Mouse (Mus musculus) Patski (cell line): ENCODE data around the gene Vmp1. TPM values are rescaled to one million over a fixed set of nuclear protein-coding genes. Genes with fewer than 3 reads are reported as not detected.

Experiments
- ATAC-seq: fragments of 100-300 bp; one replicate; pipeline ENCODE4 v1.8.0; 2021
- CTCF ChIA-PET: fragments of 350-600 bp; sonication (Branson Sonifier 250); formaldehyde crosslinking; loops from one replicate; lab custom pipeline; 2022; ENCODE audit warnings: inconsistent platforms; lab: Charles Lee
- POLR2A ChIA-PET: fragments of 350-600 bp; sonication (Branson Sonifier 250); formaldehyde crosslinking; loops from one replicate; lab custom pipeline; 2022; ENCODE audit warnings: antibody characterized with exemption, inconsistent platforms; lab: Charles Lee
- DNase-seq: peaks from one replicate; pipeline ENCODE4 v3.0.0-alpha.2; 2011; ENCODE audit warnings: low read depth, low spot score
- H3K27me3 ChIP-seq: fragments of 371-371 bp; one replicate; pipeline ENCODE4 v1.5.1; 2021
- CTCF ChIP-seq: fragments of 100-300 bp; IDR thresholded peaks from one replicate; pipeline ENCODE4 v1.5.1; 2021
- in situ Hi-C: fragments of 300-500 bp; cut with MboI; formaldehyde crosslinking; loops from 3 replicates; pipeline ENCODE4 v1.11.1; 2018; ENCODE audit warnings: low pct_unique_long_range_greater_than_20kb, mixed read lengths
- polyA plus RNA-seq: library from polyadenylated mRNA; unstranded; gene quantifications from one replicate; pipeline ENCODE4 v1.2.3, GENCODE M21; 2021

Vmp1 gene
- polyA plus RNA-seq, 1 experiment from 2014 or later = 443 TPM

- in situ Hi-C loops = no loop called here
- no peak for TF ChIP-seq CTCF
- ATAC-seq (no peak), DNase-seq (no peak)
- ChIA-PET CTCF (interaction anchor here (1.9 to 6.9 kb wide), 2 partner anchors 14 to 81 kb away, joined by 5 to 135 read pairs; no protein-coding TSS in a partner anchor), POLR2A (interaction anchor here (0.6 to 11.0 kb wide), 5 partner anchors 12 to 81 kb away, joined by 3 to 146 read pairs (median 5); no protein-coding TSS in a partner anchor)
- no peaks in the 10 kb centered on the region for H3K27me3 ChIP-seq
These were observed 111.8 kb downstream of the Vmp1 start for GRCm38 (mm10) chr11:86571871-86572270.

DNA sequence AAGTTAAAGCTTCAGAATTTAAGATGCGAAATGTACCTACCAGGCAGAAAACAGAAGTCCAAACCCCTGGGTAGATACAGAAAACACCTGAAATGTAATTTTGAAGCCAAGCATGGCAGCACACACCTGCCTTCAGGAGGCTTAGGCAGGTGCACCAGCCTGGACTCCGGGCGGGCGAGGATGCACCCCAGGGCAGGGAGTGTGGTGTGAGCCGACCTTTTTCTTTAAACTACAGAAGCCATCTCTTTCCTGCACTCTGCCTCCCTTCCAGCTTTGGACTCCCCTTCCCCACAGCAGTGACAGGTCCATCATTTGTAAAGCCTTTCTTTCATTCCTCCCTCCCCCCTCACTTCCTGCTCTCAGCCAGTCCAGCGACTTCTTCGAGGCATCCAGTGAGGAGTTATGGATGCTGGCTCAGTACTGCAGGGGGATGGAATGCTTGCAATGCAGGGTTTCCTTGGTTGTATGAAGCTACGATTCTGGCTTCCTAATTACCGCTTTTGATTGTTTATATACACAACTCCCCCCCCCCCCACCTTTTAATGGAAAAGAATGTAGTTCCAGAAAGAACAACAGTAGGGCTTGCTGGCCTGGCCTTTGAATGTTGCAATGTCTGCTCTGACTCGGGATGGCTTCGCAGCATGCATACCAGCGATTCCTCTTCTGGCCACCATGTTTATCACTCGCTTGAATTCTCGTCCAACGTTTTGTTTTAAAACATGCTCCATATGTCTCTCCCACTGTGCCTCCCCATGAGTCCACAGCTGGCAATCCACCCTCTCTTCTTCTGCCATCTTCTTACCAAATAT lies 112.4 kb downstream of the Vmp1 start:
- ChIA-PET POLR2A (interaction anchor here (0.7 to 11.0 kb wide), 4 partner anchors 13 to 82 kb away, joined by 5 to 146 read pairs (median 13); no protein-coding TSS in a partner anchor), CTCF (interaction anchor here (1.4 to 6.9 kb wide), 4 partner anchors 11 to 89 kb away, joined by 3 to 135 read pairs (median 6); no protein-coding TSS in a partner anchor)
- no peak for TF ChIP-seq CTCF
- in situ Hi-C loops = no loop called here
- DNase-seq = no peak
- H3K27me3 ChIP-seq = no peaks in the 10 kb centered on the region
- no peak for ATAC-seq

DNA sequence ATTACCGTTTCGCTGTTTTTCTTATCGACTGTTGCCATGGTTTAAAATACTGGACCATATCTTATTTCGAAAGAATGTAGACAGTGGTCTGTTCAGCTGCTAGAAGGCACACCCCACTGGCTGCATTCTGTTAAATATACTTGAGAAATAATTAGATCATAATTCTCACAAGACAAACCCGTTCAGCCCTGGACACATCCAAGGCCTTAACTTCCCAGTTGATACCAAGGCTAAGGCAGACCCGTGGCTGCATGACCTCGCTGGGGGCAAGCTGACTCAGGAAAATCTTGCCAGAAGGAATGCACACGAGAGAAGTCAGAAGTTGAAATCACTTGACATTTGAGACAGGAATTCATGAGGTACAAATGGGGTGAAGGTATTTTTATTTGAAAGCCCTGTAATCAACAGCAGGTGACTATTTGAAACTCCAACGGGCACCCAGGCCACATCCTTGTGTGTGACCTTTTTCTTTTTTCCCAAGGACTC lies 113.3 kb downstream of the Vmp1 start:
- in situ Hi-C loops = no loop called here
- no peaks in the 10 kb centered on the region for H3K27me3 ChIP-seq
- peak; percentile 36 for ATAC-seq
- DNase-seq = no peak
- CTCF ChIA-PET = interaction anchor here (1.0 to 6.9 kb wide), 8 partner anchors 8 to 90 kb away, joined by 3 to 135 read pairs (median 6); no protein-coding TSS in a partner anchor
- TF ChIP-seq CTCF = no peak
- POLR2A ChIA-PET = interaction anchor here (1.8 to 11.0 kb wide), 3 partner anchors 14 to 83 kb away, joined by 5 to 146 read pairs (median 21); no protein-coding TSS in a partner anchor

DNA sequence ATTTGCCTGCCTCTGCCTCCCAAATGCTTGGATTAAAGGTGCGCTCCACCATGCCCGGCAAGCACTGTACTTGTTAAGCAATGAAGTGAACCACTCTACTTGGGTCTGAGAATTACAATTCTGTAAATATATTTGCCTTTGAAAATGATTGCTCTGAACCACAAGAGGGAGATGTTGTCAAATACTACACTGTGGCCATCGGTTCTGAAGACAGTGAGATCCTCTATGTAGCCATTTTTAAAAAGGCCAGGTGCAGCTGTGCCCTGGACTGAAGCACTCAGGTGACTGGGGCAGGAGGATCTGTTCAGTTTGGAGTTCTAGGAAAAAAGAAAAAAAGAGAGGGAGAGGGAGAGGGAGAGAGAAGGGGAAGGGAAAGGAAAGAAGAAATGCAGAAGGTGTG lies 115.2 kb downstream of the Vmp1 start:
- peak; percentile 25 for ATAC-seq
- peak; percentile 77 for TF ChIP-seq CTCF
- POLR2A ChIA-PET = interaction anchor here (0.6 to 11.0 kb wide), 4 partner anchors 9 to 84 kb away, joined by 3 to 146 read pairs (median 12); no protein-coding TSS in a partner anchor

GRCm38 (mm10) chr11:86558258-86558657 lies 125.4 kb downstream of the Vmp1 start:
- CTCF ChIA-PET = no interaction called here
- POLR2A ChIA-PET = no interaction called here
- in situ Hi-C loops = no loop called here
- ATAC-seq (no peak), DNase-seq (no peak)
- no peaks in the 10 kb centered on the region for H3K27me3 ChIP-seq
- TF ChIP-seq CTCF = no peak

More for the DNA sequence above, 115.2 kb downstream of the Vmp1 start:
- no peak for DNase-seq
- in situ Hi-C loops = loop anchor here (5.0 kb wide), 2 partner anchors 89 to 444 kb away; no protein-coding TSS in a partner anchor
- CTCF ChIA-PET = interaction anchor here (1.1 to 6.9 kb wide), 9 partner anchors 10 to 91 kb away, joined by 3 to 135 read pairs (median 5); no protein-coding TSS in a partner anchor
- H3K27me3 ChIP-seq = no peaks in the 10 kb centered on the region

DNA sequence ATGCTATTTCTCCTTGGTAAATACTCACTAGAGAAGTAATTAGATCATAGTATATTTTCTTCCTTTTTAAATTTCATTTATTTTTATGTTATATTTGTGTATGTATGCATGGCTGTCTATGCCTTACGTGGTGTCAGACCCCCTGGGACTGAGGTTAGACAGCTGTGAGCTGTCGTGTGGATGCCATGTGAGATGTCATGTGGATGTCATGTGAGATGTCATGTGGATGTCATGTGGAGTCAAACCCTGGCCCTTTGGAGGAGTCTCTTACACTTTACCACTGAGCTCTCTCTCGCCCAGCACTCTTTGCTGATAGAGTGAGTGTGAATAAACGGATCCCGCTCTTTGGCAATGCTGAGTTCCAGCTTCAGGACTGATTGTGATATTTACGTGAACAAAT lies 130.1 kb downstream of the Vmp1 start:
- TF ChIP-seq CTCF = no peak
- H3K27me3 ChIP-seq = no peaks in the 10 kb centered on the region
- POLR2A ChIA-PET = no interaction called here
- DNase-seq = no peak
- CTCF ChIA-PET = interaction anchor here (0.8 to 1.8 kb wide), 2 partner anchors 9 to 12 kb away, joined by 3 to 4 read pairs; no protein-coding TSS in a partner anchor
- in situ Hi-C loops = no loop called here
- no peak for ATAC-seq

- POLR2A ChIA-PET = no interaction called here
- TF ChIP-seq CTCF = peak; percentile 60
- DNase-seq (no peak), ATAC-seq (no peak)
- in situ Hi-C loops = no loop called here
- CTCF ChIA-PET = interaction anchor here (1.2 to 2.2 kb wide), 3 partner anchors 13 to 106 kb away, joined by 5 to 6 read pairs (median 6); no protein-coding TSS in a partner anchor
- H3K27me3 ChIP-seq = no peaks in the 10 kb centered on the region
These were observed 136.2 kb downstream of the Vmp1 start for GRCm38 (mm10) chr11:86547412-86547811.

- ChIA-PET CTCF (interaction anchor here (1.4 to 2.8 kb wide), 3 partner anchors 10 to 108 kb away, joined by 3 to 14 read pairs (median 6); no protein-coding TSS in a partner anchor), POLR2A (no interaction called here)
- no peak for ATAC-seq
- no peaks in the 10 kb centered on the region for H3K27me3 ChIP-seq
- DNase-seq = no peak
- in situ Hi-C loops = no loop called here
- TF ChIP-seq CTCF = no peak
These were observed 138.1 kb downstream of the Vmp1 start for GRCm38 (mm10) chr11:86545556-86545955.

GRCm38 (mm10) chr11:86544639-86545299 lies 138.9 kb downstream of the Vmp1 start, which contains the start of the genes Rps6kb1 and Tubd1:
Rps6kb1 (minus strand) TSS chr11:86544805.
Tubd1 (plus strand) TSS chr11:86544991.
- DNase-seq = peak; percentile 96
- TF ChIP-seq CTCF = no peak
- ChIA-PET CTCF (interaction anchor here (1.0 to 2.8 kb wide), 3 partner anchors 10 to 109 kb away, joined by 3 to 14 read pairs (median 4); no protein-coding TSS in a partner anchor), POLR2A (interaction anchor here (0.6 to 1.6 kb wide), 3 partner anchors 22 to 41 kb away, joined by 3 to 4 read pairs (median 4); no protein-coding TSS in a partner anchor)
- in situ Hi-C loops = no loop called here
- ATAC-seq = peak; percentile 92
- no peaks in the 10 kb centered on the region for H3K27me3 ChIP-seq
